ENCODE assay signal across 9 mouse cellular contexts in genomic region chr14:72377224-72377623, GRCm38 (mm10).
DNase-seq lines count a peak whose midpoint lies in the region; ATAC-seq and TF ChIP-seq lines count a peak whose summit lies in the region.
"Had no signal": no experiment of that assay in that cellular context is flagged by ENCODE, and none has a peak within 500 bp of the region (broad histone marks: within the 10 kb centered on the region; RNA-seq: fewer than 3 reads in every experiment).

No protein-coding gene starts in this region.

- no peak overlapping the region for H3K4me2 ChIP-seq in hindbrain, embryonic 11.5 days (replicated peaks; ENCODE audit: low read depth, low read length)
- H3K4me2 ChIP-seq in hindbrain, embryonic 12.5 days (replicated peaks): no peak overlapping the region
- H3K4me2 ChIP-seq: embryonic facial prominence, embryonic 15.5 days had no signal

- WGBS in hindbrain, embryonic 11.5 days: 11% methylated on average over 2 of the region's 2 CpGs
- WGBS in hindbrain, embryonic 12.5 days: 11% methylated on average over 2 of the region's 2 CpGs

- peak; percentile 68 for DNase-seq in hindbrain, embryonic 11.5 days (ENCODE audit: low spot score)
- DNase-seq in urinary bladder, postnatal 25 days (ENCODE audit: low spot score): peak; percentile 65
- DNase-seq in urinary bladder, postnatal 4 days (ENCODE audit: low spot score in 2 of 2): no peak
- DNase-seq in brain, embryonic 14.5 days (ENCODE audit: low read depth): peak; percentile 59
- DNase-seq in layer of hippocampus, postnatal 10 days (ENCODE audit: low spot score in 2 of 2): peak; percentile 67 to 68
- DNase-seq in right cerebral cortex, postnatal 14 days: peak; percentile 73

- H3K27ac ChIP-seq in hindbrain, embryonic 11.5 days (ENCODE audit: low read depth, low read length): no peak overlapping the region
- H3K27ac ChIP-seq in hindbrain, embryonic 12.5 days: no peak overlapping the region
- H3K27ac ChIP-seq: embryonic facial prominence, embryonic 15.5 days had no signal

- H3K27me3 ChIP-seq in hindbrain, embryonic 11.5 days (ENCODE audit: control insufficient read depth, insufficient read depth, low read length): no peaks in the 10 kb centered on the region
- H3K27me3 ChIP-seq in hindbrain, embryonic 12.5 days: no peaks in the 10 kb centered on the region
- H3K27me3 ChIP-seq: embryonic facial prominence, embryonic 15.5 days had no signal

- H3K4me1 ChIP-seq in hindbrain, embryonic 11.5 days (replicated peaks; ENCODE audit: control insufficient read depth, insufficient read depth, low read length): no peaks in the 10 kb centered on the region
- no peaks in the 10 kb centered on the region for H3K4me1 ChIP-seq in hindbrain, embryonic 12.5 days
- H3K4me1 ChIP-seq: embryonic facial prominence, embryonic 15.5 days had no signal

- no peak for TF ChIP-seq POLR2A in brain, embryonic 14.5 days (IDR thresholded peaks at IDR 0.05; ENCODE audit: borderline replicate concordance, extremely low read depth, insufficient read depth, insufficient read length, poor library complexity, severe bottlenecking)

- H3K4me3 ChIP-seq in hindbrain, embryonic 11.5 days (ENCODE audit: low read depth, low read length): no peak overlapping the region
- H3K4me3 ChIP-seq in hindbrain, embryonic 12.5 days: no peak overlapping the region
- H3K4me3 ChIP-seq: embryonic facial prominence, embryonic 15.5 days had no signal

- ATAC-seq in hindbrain, embryonic 11.5 days (ENCODE audit: low FRiP score): no peak
- ATAC-seq in hindbrain, embryonic 12.5 days (ENCODE audit: low FRiP score): no peak
- no peak for ATAC-seq in erythroid progenitor cell, adult 5-6 weeks (replicated peaks; ENCODE audit: low FRiP score, poor library complexity, severe bottlenecking)

- H3K9ac ChIP-seq in hindbrain, embryonic 11.5 days (ENCODE audit: low read depth, low read length): no peak overlapping the region
- H3K9ac ChIP-seq in hindbrain, embryonic 12.5 days: no peak overlapping the region
- H3K9ac ChIP-seq: embryonic facial prominence, embryonic 15.5 days had no signal

- peak; percentile 68; the same call in 1 of the 2 replicates for TF ChIP-seq CTCF in brain, embryonic 14.5 days (IDR thresholded peaks at IDR 0.05; ENCODE audit: borderline replicate concordance, extremely low read depth, insufficient read depth, insufficient read length)

- no peaks in the 10 kb centered on the region for H3K9me3 ChIP-seq in hindbrain, embryonic 11.5 days (ENCODE audit: control insufficient read depth, low read length)
- H3K9me3 ChIP-seq in hindbrain, embryonic 12.5 days (replicated peaks): no peaks in the 10 kb centered on the region
- H3K9me3 ChIP-seq: embryonic facial prominence, embryonic 15.5 days had no signal

- H3K36me3 ChIP-seq in hindbrain, embryonic 11.5 days (ENCODE audit: control insufficient read depth, insufficient read depth, low read length): no peaks in the 10 kb centered on the region
- no peaks in the 10 kb centered on the region for H3K36me3 ChIP-seq in hindbrain, embryonic 12.5 days
- H3K36me3 ChIP-seq: embryonic facial prominence, embryonic 15.5 days had no signal

Comparison
In these comparisons a context has a peak if more than half of its experiments do, and no peak if none do; other contexts are left out.
1. DNase-seq: peak in hindbrain, embryonic 11.5 days (single experiment), urinary bladder, postnatal 25 days (single experiment), brain, embryonic 14.5 days (single experiment), layer of hippocampus, postnatal 10 days (2 of 2) and right cerebral cortex, postnatal 14 days (single experiment); none in urinary bladder, postnatal 4 days (0 of 2).